Mouse (Mus musculus): ENCODE measurements around the gene Rbm14. TPM values are rescaled to one million over a fixed set of nuclear protein-coding genes. Genes with fewer than 3 reads are reported as not detected.
"Not testable (repeated sequence)": the region's sequence is repeated elsewhere in the genome, so short reads cannot be mapped to it uniquely, and the experiment has no call there.

Rbm14 gene
- polyA plus RNA-seq, 1 experiment from 2014 or later: 110 TPM

GRCm38 (mm10) chr19:4839149-4839548 lies 27.7 kb upstream of the Rbm14 start, which contains the start of the genes Ccs and Ccdc87:
Ccs (minus strand) TSS chr19:4839332.
Ccdc87 (plus strand) TSS chr19:4839366.
- WGBS: under 1% methylated on average over 25 of the region's 25 CpGs
- peak within 1 kb of the TSS; percentile 66 for H3K4me3 ChIP-seq
- peak within 1 kb of the TSS; percentile 77 for H3K9ac ChIP-seq
- peak within 1 kb of the TSS; percentile 92 for H3K4me2 ChIP-seq (replicated peaks)
- H3K9me3 ChIP-seq: no peaks in the 10 kb centered on the region
- no peak within 1 kb of the TSS for H3K27ac ChIP-seq
- H3K27me3 ChIP-seq: peaks cover 26% of the 10 kb centered on the region
- peaks cover 14% of the 10 kb centered on the region for H3K4me1 ChIP-seq
- ATAC-seq (ENCODE audit: insufficient number of reproducible peaks, insufficient read depth, low FRiP score, low TSS enrichment): peak; percentile 99
- H3K36me3 ChIP-seq: no peaks in the 10 kb centered on the region

DNA sequence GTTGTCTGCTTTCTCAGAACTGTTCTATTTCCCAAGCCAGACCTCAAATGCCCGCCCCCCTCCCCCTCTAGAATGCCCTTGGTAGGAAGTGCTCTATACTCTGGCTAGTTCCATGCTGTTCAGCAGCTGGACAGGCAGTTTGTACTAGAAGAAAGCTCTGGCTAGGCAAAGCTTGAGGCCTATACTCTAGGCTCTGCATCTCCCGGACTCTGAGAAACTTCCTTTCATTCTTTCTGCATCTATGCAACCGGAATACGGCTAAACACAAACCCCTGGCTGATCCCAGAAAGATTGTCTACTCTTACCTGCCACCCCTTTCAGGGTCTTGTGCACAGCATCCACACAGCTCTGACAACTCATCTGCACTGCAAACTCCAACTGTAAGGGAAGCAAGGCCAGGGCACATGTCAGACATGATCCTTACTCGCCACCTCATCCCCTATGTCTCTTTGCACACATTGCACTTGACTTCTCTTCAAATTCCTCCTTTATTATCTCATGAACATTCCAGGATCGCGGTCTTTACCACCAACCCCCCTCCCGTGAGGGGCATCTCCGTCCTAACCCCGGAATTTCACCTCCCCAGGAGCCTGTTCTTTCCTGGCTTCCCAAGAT lies 27.2 kb upstream of the Rbm14 start:
- no peaks in the 10 kb centered on the region for H3K36me3 ChIP-seq
- peaks cover 26% of the 10 kb centered on the region for H3K27me3 ChIP-seq
- H3K27ac ChIP-seq: no peak overlapping the region
- H3K4me2 ChIP-seq (replicated peaks): peak overlapping the region; percentile 92
- ATAC-seq (ENCODE audit: insufficient number of reproducible peaks, insufficient read depth, low FRiP score, low TSS enrichment): no peak
- H3K4me3 ChIP-seq: peak overlapping the region; percentile 66
- H3K9ac ChIP-seq: peak overlapping the region; percentile 77
- no peaks in the 10 kb centered on the region for H3K9me3 ChIP-seq
- H3K4me1 ChIP-seq: peaks cover 14% of the 10 kb centered on the region
- WGBS: 33% methylated on average over 10 of the region's 10 CpGs

GRCm38 (mm10) chr19:4837049-4837448 lies 25.6 kb upstream of the Rbm14 start:
- H3K4me1 ChIP-seq: peaks cover 18% of the 10 kb centered on the region
- peaks cover 26% of the 10 kb centered on the region for H3K27me3 ChIP-seq
- H3K27ac ChIP-seq: no peak overlapping the region
- peaks cover 13% of the 10 kb centered on the region for H3K36me3 ChIP-seq
- no peak overlapping the region for H3K4me3 ChIP-seq
- 91% methylated on average over 6 of the region's 6 CpGs for WGBS
- no peak overlapping the region for H3K4me2 ChIP-seq (replicated peaks)
- ATAC-seq (ENCODE audit: insufficient number of reproducible peaks, insufficient read depth, low FRiP score, low TSS enrichment): no peak
- no peak overlapping the region for H3K9ac ChIP-seq
- H3K9me3 ChIP-seq: no peaks in the 10 kb centered on the region

DNA sequence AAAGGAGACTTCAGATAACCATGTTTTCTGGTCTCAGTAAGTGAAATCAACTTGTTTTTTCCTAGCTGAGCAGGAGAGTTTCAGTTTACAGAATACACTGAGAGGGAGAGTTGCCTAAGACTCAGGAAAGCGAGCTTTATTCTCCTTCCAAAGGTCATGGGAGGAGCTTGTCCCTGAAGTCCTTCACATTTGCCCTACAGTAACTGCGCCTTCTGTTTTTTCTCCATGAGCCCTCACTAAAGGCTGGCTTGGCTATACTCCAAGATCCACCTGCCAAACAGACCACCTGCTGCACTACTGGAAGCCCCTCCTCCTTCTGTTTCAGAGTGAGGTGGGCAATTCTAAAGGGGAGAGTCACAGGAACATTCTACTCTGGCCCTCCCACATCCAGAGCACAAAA lies 24.7 kb upstream of the Rbm14 start:
- H3K9ac ChIP-seq: no peak overlapping the region

GRCm38 (mm10) chr19:4833977-4834376 lies 22.5 kb upstream of the Rbm14 start:
- no peak overlapping the region for H3K27ac ChIP-seq
- no peaks in the 10 kb centered on the region for H3K27me3 ChIP-seq
- H3K9me3 ChIP-seq: no peaks in the 10 kb centered on the region
- no peak for ATAC-seq (ENCODE audit: insufficient number of reproducible peaks, insufficient read depth, low FRiP score, low TSS enrichment)
- no peak overlapping the region for H3K9ac ChIP-seq
- WGBS: 83% methylated on average over 8 of the region's 8 CpGs
- peaks cover 13% of the 10 kb centered on the region for H3K4me1 ChIP-seq
- no peak overlapping the region for H3K4me2 ChIP-seq (replicated peaks)
- peaks cover 24% of the 10 kb centered on the region for H3K36me3 ChIP-seq
- no peak overlapping the region for H3K4me3 ChIP-seq

More for the DNA sequence above, 24.7 kb upstream of the Rbm14 start:
- H3K9me3 ChIP-seq: no peaks in the 10 kb centered on the region
- WGBS: 80% methylated on average over 2 of the region's 2 CpGs
- ATAC-seq (ENCODE audit: insufficient number of reproducible peaks, insufficient read depth, low FRiP score, low TSS enrichment): no peak
- no peak overlapping the region for H3K4me2 ChIP-seq (replicated peaks)
- peaks cover 17% of the 10 kb centered on the region for H3K36me3 ChIP-seq
- H3K27me3 ChIP-seq: peaks cover 17% of the 10 kb centered on the region
- peaks cover 18% of the 10 kb centered on the region for H3K4me1 ChIP-seq
- H3K4me3 ChIP-seq: no peak overlapping the region
- H3K27ac ChIP-seq: no peak overlapping the region

DNA sequence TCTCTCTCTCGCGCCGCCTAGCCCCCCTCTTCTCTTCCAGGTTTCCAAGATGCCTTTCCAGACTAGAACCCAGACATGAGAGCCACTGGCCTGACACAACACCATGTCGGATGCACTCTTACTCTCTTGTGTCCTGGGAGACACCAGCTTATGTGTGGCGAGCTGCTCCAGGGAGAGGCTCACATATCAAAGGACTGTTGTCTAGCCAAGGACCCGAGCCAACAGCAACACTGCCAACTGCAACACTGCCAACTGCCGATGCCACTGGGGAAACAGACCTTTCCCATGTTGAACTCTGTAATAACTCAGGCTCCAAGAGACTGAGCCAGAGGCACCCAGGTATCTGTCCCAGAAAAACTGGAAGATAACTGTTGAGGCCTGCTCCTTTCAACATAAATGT lies 17.7 kb upstream of the Rbm14 start:
- Histone ChIP-seq H3K9me3 (no peaks in the 10 kb centered on the region; the same call in 1 of the 2 replicates), H3K4me2 (replicated peaks) (no peak overlapping the region), H3K36me3 (peaks cover 43% of the 10 kb centered on the region), H3K27me3 (no peaks in the 10 kb centered on the region), H3K4me3 (no peak overlapping the region), H3K4me1 (0 out of 2 replicates have a peak, but pooled peaks cover 4% of the 10 kb centered on the region), H3K27ac (no peak overlapping the region), H3K9ac (no peak overlapping the region)
- no peak for ATAC-seq (ENCODE audit: insufficient number of reproducible peaks, insufficient read depth, low FRiP score, low TSS enrichment)
- WGBS: 60% methylated on average over 7 of the region's 7 CpGs

DNA sequence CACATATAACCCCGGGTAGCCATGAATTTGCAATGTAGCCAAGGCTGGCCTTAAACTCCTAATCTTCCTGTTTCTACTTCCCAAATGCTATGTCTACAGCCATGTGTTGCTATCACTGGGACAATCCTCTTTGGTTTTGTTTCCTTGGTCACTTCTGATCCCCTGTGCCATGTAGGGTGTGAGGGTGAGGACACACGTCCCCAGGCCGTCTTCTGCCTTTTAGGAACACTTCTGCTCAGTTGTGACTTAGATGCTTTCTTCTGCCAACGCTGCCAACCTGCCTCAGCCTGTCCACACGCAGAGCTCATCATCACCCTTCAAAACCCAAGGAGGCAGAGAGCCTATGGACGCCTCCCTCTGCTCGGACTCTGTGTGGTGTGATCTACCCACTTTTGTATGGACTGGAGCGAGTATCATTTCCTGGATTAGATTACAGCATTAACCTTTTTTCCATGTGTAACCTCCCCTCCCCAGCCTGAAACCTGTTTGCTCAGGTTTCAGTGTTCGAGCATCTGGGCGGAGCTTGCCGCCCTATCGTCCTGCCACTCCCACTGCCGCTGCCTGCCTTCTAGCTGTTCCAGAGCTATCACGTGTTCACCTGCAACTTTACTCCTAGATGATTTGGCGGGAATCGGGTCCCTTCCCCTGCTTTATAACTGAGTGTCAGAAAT lies 17.1 kb upstream of the Rbm14 start:
- Histone ChIP-seq H3K9me3 (no peaks in the 10 kb centered on the region; the same call in 1 of the 2 replicates), H3K36me3 (peaks cover 45% of the 10 kb centered on the region), H3K27me3 (no peaks in the 10 kb centered on the region), H3K4me1 (0 out of 2 replicates have a peak, but pooled peaks cover 4% of the 10 kb centered on the region), H3K4me3 (no peak overlapping the region), H3K9ac (no peak overlapping the region), H3K4me2 (replicated peaks) (no peak overlapping the region), H3K27ac (no peak overlapping the region)
- 45% methylated on average over 16 of the region's 16 CpGs for WGBS
- no peak for ATAC-seq (ENCODE audit: insufficient number of reproducible peaks, insufficient read depth, low FRiP score, low TSS enrichment)

DNA sequence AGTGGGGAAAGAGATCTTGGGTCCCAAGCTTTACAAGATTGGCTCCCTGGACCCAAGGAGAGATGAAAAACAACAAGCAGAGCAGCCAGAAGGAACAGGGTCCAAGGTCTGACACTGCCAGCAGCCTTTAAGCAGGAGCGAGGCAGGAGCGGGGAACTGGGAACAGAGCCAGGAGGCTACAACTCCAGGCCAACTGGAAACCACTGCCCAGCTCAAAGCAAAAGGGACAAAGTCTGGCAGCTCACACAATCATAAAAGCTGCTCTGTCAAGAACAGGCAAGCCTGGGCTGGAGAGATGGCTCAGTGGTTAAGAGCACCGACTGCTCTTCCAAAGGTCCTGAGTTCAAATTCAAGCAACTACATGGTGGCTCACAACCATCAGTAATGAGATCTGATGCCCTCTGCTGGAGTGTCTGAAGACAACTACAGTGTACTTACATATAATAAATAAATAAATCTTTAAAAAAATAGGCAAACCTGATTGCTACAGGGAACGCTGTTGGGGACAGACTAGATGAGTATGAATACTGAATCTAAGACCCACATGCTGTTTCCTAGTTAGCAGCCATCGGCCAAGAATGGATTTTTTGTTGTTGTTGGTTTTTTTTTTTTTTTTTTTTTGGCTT lies 9.4 kb upstream of the Rbm14 start:
- no peaks in the 10 kb centered on the region for H3K4me1 ChIP-seq
- no peak overlapping the region for H3K27ac ChIP-seq
- ATAC-seq (ENCODE audit: insufficient number of reproducible peaks, insufficient read depth, low FRiP score, low TSS enrichment): no peak
- no peak overlapping the region for H3K4me2 ChIP-seq (replicated peaks)
- H3K27me3 ChIP-seq: no peaks in the 10 kb centered on the region
- no peak overlapping the region for H3K9ac ChIP-seq
- 85% methylated on average over 5 of the region's 5 CpGs for WGBS
- H3K36me3 ChIP-seq: peaks cover 16% of the 10 kb centered on the region
- no peaks in the 10 kb centered on the region; the same call in 1 of the 2 replicates for H3K9me3 ChIP-seq
- no peak overlapping the region for H3K4me3 ChIP-seq

DNA sequence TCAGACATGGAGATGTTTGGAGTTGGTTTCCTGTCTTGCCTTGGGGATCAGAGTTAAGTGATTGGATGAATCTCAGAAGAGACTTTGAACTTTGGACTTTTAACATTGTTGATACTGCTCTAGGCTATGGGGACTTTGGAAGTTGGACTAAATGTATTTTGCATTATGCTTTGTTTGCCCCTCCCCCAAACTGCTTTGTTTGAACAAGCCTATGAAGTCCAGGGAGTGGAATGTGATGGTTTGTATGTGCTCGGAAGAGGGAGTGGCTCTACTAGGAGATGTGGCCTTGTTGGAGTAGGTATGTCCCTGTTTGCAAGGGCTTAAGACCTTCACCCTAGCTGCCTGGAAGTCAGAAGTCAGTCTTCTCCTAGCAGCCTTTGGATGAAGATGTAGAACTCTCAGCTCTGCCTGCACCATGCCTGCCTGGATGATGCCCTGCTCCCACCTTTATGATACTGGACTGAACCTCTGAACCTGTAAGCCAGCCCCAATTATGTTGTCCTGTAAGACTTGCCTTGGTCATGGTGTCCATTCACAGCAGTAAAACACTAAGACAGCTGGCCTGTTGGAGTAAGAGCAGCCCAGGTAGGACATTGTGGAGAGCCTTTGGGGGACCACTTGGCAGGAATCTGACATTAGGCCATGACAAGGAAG lies 5.9 kb upstream of the Rbm14 start:
- Histone ChIP-seq H3K4me2 (replicated peaks) (no peak overlapping the region), H3K4me3 (no peak overlapping the region), H3K9me3 (no peaks in the 10 kb centered on the region), H3K4me1 (no peaks in the 10 kb centered on the region), H3K27ac (no peak overlapping the region), H3K27me3 (no peaks in the 10 kb centered on the region), H3K36me3 (no peaks in the 10 kb centered on the region), H3K9ac (no peak overlapping the region)
- ATAC-seq (ENCODE audit: insufficient number of reproducible peaks, insufficient read depth, low FRiP score, low TSS enrichment): no peak
- 70% methylated on average over 1 of the region's 1 CpGs for WGBS

DNA sequence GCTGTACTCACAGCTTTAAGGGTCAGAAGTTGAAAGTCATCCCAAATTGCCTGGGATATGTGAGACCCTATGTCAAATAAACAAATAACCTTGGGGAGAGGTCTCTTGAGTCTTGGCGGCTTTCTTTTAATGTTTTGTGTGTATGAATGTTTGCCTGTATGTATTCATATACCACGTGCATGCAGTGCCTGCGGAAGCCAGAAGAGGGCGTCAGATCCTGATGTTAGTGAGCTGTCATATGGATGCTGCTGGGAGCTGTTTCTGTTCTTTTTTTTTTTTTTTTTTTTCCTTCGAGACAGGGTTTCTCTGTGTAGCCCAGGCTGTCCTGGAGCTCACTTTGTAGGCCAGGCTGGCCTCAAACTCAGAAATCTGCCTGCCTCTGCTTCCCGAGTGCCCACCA lies 1.6 kb upstream of the Rbm14 start:
- peaks cover 19% of the 10 kb centered on the region for H3K4me1 ChIP-seq
- no peak overlapping the region for H3K9ac ChIP-seq
- no peak overlapping the region for H3K4me3 ChIP-seq
- no peaks in the 10 kb centered on the region for H3K36me3 ChIP-seq
- no peak for ATAC-seq (ENCODE audit: insufficient number of reproducible peaks, insufficient read depth, low FRiP score, low TSS enrichment)
- H3K27ac ChIP-seq: no peak overlapping the region
- no peaks in the 10 kb centered on the region for H3K9me3 ChIP-seq
- WGBS: 76% methylated on average over 5 of the region's 6 CpGs
- no peaks in the 10 kb centered on the region for H3K27me3 ChIP-seq
- no peak overlapping the region for H3K4me2 ChIP-seq (replicated peaks)

- Histone ChIP-seq H3K9ac (peak overlapping the region; percentile 75), H3K4me3 (peak overlapping the region; percentile 92), H3K27ac (peak overlapping the region; percentile 94), H3K4me1 (peaks cover 25% of the 10 kb centered on the region), H3K4me2 (replicated peaks) (peak overlapping the region; percentile 89)
- ATAC-seq (ENCODE audit: insufficient number of reproducible peaks, insufficient read depth, low FRiP score, low TSS enrichment); H3K27me3 ChIP-seq; H3K9me3 ChIP-seq; H3K36me3 ChIP-seq: not testable (repeated sequence)
- WGBS: 76% methylated on average over 8 of the region's 8 CpGs
Observed at GRCm38 (mm10) chr19:4812334-4812949, 1.0 kb upstream of the Rbm14 start.
